Mouse (Mus musculus) heart, adult 18-20 months (tissue): ENCODE results near the gene Vmn1r93. TPM values are rescaled to one million over a fixed set of nuclear protein-coding genes. Genes with fewer than 3 reads are reported as not detected.
"Not testable (repeated sequence)": the region's sequence is repeated elsewhere in the genome, so short reads cannot be mapped to it uniquely, and the experiment has no call there.

ENCODE experiments used
- DNase-seq, 2 experiments: peaks; one replicate each; pipeline ENCODE4 v3.0.0; 2021 to 2022; ENCODE audit warnings: mixed read lengths in 1 of 2
- long read RNA-seq, 2 experiments: library from polyadenylated mRNA; stranded (forward); transcript quantifications; one replicate each; pipeline ENCODE4 v2.0.0; 2021
- total RNA-seq, 2 experiments: library from RNA; stranded (reverse); gene quantifications; 2 replicates each; pipeline ENCODE4 v1.2.3; 2021

Gene Vmn1r93
- not detected for total RNA-seq
- long read RNA-seq, experiment 1 = 0 reads
- long read RNA-seq, experiment 2 = 0 reads

DNA sequence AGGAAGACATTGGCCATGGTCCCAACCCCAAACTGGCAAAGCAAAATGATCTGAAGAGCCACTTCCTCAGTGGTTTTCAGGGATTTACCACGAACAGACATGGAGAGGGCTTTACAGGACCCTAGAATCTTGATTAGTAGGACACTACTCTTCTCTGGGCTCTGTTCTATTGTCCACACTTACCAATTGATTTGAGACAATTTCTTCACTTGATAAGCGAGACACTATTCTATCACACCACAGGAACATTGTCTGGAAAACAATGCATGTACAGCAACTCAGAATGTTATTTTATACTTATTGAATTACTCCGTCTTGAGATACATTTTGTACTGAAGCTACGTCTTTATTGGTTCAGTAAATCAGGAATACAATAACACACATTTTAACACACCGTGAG lies at the start of gene Vmn1r93:
TSS of gene Vmn1r93 (minus strand) at position 101 of the 400 bp plus-strand sequence.
- DNase-seq = not testable (repeated sequence)

DNA sequence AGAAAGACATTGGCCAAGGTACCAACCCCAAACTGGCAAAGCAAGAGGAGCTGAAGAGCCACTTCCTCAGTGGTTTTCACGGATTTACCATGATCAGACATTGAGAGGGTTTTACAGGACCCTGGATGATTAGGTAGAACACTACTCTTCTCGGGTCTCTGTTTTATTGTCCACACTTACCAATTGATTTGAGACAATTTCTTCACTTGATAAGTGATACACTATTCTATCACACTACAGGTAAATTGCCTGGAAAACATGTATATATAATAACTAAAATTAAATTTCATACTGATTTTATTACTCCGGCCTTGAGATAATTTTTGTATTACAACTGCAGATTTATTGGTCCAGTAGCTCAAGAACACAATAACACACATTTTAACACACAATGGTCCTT lies 29.4 kb upstream of the Vmn1r93 start, which contains the start of gene Vmn1r94:
TSS of gene Vmn1r94 (minus strand) at position 101 of the 400 bp plus-strand sequence.
- not testable (repeated sequence) for DNase-seq

DNA sequence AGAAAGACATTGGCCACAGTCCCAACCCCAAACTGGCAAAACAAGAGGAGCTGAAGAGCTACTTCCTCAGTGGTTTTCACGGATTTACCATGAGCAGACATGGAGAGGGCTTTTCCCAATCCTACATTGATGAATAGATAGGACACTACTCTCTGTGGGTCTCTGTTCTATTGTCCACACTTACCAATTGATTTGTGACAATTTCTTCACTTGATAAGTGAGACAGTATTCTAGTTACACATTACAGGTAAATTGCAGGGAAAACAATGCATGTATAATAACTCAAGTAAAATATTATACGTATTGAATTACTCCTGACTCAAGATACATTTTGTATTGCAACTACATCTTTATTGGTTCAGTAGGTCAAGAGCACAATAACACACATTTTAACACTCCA lies 16.4 kb downstream of the Vmn1r93 start, which contains the start of gene Gm16442:
TSS of gene Gm16442 (minus strand) at position 101 of the 400 bp plus-strand sequence.
- not testable (repeated sequence) for DNase-seq

DNA sequence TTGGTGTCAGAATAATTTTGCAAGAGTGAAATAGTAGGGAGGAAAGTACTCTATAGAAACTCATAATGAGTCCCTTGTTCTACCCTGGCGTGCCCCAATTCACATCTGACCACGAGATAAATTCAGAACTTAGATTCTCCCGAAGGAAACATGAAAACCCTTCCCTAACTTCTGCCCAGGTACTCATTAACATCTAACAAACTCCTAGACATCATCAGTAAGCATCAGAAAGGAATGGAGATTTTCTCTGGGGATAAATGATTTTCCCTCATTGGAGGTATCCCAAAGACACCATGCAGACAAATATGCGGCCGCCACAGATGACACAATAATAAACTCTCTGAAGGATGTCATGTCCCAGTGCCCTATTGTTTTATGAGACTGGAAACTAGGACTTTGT lies 39.5 kb downstream of the Vmn1r93 start, which contains the start of gene Vmn1r91:
TSS of gene Vmn1r91 (plus strand) at position 301 of the 400 bp plus-strand sequence.
- not testable (repeated sequence) for DNase-seq

Other genes starting within 250 kb of the Vmn1r93 start
- 10 to 100 TPM; 18.5 to 19.5 TPM for gene Pvr, start 217.9 kb downstream of the Vmn1r93 start, total RNA-seq
- gene Igsf23, start 188.3 kb downstream of the Vmn1r93 start, total RNA-seq = 1 to 10 TPM; 1.1 to 2.2 TPM
- gene Ceacam20, start 173.7 kb downstream of the Vmn1r93 start, total RNA-seq = not detected
- gene Nlrp9b, start 147.6 kb downstream of the Vmn1r93 start, total RNA-seq = not detected
- not detected for gene Vmn1r91, start 39.4 kb downstream of the Vmn1r93 start, total RNA-seq
- gene Gm16442, start 16.5 kb downstream of the Vmn1r93 start, total RNA-seq = not detected
- gene Vmn1r94, start 29.3 kb upstream of the Vmn1r93 start, total RNA-seq = not detected
- gene Vmn1r95, start 54.6 kb upstream of the Vmn1r93 start, total RNA-seq = not detected
- not detected for gene Gm6164, start 66.5 kb upstream of the Vmn1r93 start, total RNA-seq
- not detected for gene Gm4498, start 94.7 kb upstream of the Vmn1r93 start, total RNA-seq
- not detected for gene Gm5890, start 123.7 kb upstream of the Vmn1r93 start, total RNA-seq
- gene Gm4133, start 195.0 kb upstream of the Vmn1r93 start, total RNA-seq = not detected
- not detected for gene Gm5728, start 236.3 kb upstream of the Vmn1r93 start, total RNA-seq